Mouse (Mus musculus): Measurements from ENCODE around the gene Tm6sf1.
A peak's percentile ranks its signal among the peaks of the same experiment; 100 is the strongest.

Tm6sf1 gene

DNA sequence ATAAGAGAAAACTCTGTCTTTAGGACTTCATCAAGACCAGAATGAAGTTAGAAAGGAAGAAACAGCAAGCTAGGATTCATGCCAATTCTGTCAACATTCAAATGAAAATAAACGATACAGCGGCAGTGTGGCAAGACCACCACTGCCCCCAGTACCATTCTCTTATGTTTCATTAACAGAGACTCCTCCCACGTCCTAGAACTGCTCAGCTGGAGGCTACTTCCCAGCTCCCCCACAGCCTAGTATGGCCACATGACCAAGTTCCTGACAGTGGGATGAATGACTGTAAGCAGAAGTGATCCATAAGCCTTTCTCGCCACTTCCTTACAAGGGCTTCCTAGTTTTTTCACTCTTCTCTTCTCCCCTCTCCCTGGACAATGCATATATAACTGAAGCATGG lies 45.3 kb downstream of the Tm6sf1 start:
- no peak for DNase-seq

DNA sequence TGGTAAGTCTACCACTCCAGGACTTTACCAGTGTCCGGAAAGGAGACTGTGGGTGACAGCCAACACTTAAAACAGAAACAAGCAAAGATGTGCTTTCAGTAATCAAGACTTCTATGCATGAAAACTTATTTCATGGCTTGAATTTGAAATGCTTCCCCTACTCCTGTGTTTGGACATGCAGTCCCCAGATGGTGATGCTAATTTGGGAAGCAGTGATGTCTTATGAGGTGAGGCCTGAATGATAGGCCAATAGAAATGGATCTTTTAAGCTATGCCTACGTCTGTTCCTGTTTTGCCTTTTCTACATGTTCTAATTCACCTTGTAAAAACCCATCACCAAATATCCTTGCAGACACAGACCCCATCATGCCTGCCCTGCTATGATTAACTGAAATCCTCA lies 46.1 kb downstream of the Tm6sf1 start:
- no peak for DNase-seq

DNA sequence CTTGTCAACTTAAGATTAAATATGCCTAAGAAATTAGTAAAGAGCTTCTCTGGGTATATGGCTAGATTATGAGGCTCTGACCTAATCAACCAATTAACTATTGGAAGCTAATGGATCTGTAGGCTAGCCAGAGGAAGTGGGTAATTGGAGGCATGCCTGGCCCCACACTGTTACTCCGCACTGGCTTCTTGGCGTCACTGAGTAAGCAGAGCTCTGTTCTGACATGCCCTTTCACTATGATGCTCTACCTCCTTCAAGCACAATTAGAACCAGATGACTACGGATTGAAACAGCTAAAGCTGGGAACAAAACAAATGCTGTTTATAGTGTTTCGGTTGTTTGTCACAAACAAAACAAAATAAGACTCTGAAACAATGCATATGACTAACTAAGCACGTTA lies 59.5 kb downstream of the Tm6sf1 start:
- DNase-seq: no peak

DNA sequence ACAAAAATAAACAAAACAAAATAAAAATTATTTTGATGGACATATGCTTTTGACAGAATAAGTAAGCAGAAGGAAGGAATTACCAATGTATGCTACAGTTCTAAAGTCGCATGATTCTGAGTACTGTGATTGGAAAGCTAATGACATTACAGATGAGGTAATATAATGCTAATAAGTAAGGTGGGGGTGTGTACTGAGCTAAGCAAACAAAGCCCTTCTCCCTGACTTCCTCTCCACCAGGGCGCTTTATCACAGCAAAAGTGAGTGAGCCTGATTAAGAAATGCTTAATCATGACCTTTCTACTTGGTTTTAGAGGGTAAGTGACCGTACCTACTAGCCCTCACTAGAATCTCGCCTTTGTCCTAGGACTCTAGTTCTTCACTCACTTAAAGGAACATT lies 61.5 kb downstream of the Tm6sf1 start:
- no peak for DNase-seq

DNA sequence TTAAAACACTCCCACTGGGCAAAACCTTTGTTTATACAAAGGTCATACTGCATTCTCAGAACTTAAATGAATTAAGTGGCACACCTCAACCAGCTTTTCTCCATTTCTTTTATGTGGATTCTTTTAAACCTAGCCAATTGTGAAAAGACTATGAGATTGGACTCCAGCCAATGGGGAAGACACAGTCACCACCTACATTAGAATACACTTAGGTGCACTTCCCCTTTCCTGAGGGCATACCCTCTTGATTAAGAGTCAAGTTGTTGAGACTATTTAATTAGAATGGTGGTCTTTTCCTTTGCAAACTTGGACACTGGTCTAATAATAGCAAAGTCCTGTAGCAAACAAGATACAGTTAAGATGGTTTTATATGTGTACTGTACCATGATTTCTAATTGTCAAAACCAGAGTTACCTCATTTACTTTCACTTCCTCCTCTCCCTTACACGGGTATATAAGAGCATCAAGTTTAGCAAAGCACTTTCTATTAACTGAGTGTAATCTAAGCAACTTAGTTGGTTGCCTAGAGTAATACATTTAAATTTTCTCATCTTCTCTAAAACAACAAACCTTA lies 62.7 kb downstream of the Tm6sf1 start:
- DNase-seq: no peak

DNA sequence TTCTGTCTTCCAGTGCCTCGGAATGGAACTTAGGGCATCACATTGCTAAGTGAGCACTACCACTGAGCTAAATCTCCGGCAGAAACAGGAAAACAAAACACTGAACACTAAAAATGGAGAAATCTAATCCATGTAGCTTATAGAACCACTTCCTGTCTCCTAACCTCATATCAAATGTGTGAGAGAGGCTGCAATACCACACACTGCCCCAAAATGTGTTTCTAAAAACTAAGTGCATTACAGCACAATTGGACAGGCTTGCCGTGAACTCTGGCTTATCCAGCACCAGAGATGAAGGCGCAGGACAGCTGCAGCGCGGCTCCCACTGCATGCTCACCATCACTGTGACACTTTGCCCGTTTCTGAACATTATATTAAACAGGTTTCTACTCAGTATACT lies 70.2 kb downstream of the Tm6sf1 start:
- DNase-seq: no peak

DNA sequence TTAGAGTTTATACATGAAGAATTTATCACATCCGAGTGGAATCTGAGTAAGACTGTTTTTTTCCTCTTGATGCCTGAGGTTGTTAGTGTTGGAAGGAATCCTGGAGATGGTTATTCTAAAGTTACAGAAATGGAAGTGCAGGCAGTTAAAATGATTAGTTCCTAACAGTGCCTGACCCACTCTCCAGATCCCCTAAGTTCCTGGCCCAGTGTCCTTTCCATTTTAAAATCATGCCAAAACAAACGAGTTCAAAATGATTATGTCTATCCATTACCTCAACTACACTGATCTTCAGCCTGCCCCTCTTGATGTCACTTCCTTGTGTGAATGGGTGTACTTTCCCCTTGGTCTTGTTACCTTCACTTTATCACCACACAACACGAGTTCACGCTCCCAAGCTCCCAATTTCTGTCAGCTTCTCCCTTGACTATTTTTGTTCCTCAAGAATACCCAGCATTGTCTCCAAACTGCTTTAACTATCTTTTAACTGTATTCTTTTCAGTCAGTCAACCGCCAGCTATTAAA lies 73.8 kb downstream of the Tm6sf1 start:
- DNase-seq: no peak

DNA sequence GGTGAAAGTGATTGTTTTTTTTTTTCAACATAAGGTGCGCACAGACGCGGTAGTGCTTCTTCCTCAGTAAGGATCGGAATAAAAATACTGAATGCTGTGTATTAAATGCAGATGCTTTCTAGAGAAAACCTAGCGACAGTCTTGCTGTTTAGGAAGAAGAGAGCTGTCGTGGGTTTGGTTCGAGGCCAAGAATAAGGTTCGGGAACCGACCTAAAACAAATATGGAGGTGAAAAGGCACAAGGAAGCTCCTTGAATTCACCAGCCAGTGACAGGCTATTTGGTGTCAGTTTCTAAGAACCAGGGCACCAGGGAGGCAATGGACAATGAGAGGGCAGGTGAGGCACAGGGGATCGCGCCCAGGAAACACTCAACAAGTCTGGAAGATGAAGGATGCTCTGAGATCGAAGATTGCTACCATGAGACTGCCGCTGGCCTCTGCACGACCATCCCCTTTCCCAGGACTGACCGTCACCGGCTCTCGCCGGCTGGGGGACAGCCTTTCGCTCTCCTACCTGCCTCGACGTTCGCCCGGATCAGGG lies 74.3 kb downstream of the Tm6sf1 start:
- DNase-seq: no peak

DNA sequence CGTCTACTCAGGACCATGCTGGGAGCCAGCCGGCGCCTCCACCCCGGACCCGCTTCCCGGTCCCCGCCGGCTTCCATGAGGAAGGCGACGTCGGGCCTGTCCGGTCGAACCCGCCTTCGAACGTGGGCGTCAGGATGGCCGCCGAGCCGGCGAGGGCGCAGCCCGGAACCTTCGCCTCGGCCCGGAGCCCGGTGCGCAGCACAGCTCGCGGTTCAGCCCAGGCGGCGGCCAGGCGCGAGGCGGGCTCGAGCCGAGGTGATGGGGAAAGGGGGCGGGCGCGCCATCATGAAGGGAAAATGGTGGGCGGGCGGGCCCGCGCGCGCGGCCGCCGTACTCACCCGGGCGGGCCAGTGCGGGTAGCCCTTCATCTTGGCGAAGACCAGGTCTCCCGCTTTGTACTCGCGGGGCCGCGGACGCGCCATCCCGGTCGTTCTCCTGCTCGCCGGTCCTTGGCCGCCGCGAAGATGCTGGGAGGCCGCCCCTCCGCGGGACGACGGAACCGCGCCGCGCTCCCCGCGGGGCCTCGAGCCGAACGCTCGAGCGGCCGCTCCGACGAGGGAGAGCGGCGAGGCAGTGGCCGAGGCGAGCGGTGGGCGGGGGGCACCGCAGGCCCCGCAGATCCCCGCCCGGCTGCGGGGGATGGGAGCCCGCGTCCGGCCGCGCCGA lies 74.9 kb downstream of the Tm6sf1 start:
- peak; percentile 72 for DNase-seq
